Mouse (Mus musculus) heart, embryonic 10.5 days (tissue): ENCODE results near the gene Agl. TPM values are rescaled to one million over a fixed set of nuclear protein-coding genes. Genes with fewer than 3 reads are reported as not detected.
"Not testable (repeated sequence)": the region's sequence is repeated elsewhere in the genome, so short reads cannot be mapped to it uniquely, and the experiment has no call there.

Source experiments
- DNase-seq: peaks from one replicate; pipeline ENCODE4 v3.0.0-alpha.2; 2017; ENCODE audit warnings: low spot score
- H3K27ac ChIP-seq: fragments of 300-500 bp; sonication (generic); 2 replicates; pipeline ENCODE4 v1.5.1; 2016; ENCODE audit warnings: mild to moderate bottlenecking
- H3K27me3 ChIP-seq: fragments of 300-500 bp; sonication (generic); 2 replicates; pipeline ENCODE4 v1.6.1; 2016; ENCODE audit warnings: mild to moderate bottlenecking; ENCODE audit not compliant: poor library complexity, insufficient read depth, severe bottlenecking
- H3K36me3 ChIP-seq: fragments of 300-500 bp; sonication (generic); 2 replicates; pipeline ENCODE4 v1.6.1; 2016; ENCODE audit warnings: mild to moderate bottlenecking, moderate library complexity
- H3K4me1 ChIP-seq: fragments of 300-500 bp; sonication (generic); 2 replicates; pipeline ENCODE4 v1.6.1; 2016; ENCODE audit warnings: mild to moderate bottlenecking
- H3K4me3 ChIP-seq: fragments of 300-500 bp; sonication (generic); 2 replicates; pipeline ENCODE4 v1.5.1; 2016; ENCODE audit warnings: mild to moderate bottlenecking, moderate library complexity
- H3K9me3 ChIP-seq: fragments of 300-500 bp; sonication (generic); 2 replicates; pipeline ENCODE4 v1.6.1; 2016; ENCODE audit warnings: mild to moderate bottlenecking, moderate library complexity
- WGBS: fragments of 180-500 bp; shearing (Covaris S2); methylation state at CpG from one replicate; pipeline ENCODE4 v1.1.7; 2016; 5-methylcytosine and 5-hydroxymethylcytosine counted together
- polyA plus RNA-seq: library from polyadenylated mRNA; unstranded; fragments of >200 nt; fragmentation: Nextera tagmentation; extraction: Ambion mirVana; gene quantifications from 2 replicates; pipeline ENCODE4 v1.2.1, GENCODE M21; 2016

Agl gene
- polyA plus RNA-seq, 1 experiment from 2014 or later, result 30.7 TPM

DNA sequence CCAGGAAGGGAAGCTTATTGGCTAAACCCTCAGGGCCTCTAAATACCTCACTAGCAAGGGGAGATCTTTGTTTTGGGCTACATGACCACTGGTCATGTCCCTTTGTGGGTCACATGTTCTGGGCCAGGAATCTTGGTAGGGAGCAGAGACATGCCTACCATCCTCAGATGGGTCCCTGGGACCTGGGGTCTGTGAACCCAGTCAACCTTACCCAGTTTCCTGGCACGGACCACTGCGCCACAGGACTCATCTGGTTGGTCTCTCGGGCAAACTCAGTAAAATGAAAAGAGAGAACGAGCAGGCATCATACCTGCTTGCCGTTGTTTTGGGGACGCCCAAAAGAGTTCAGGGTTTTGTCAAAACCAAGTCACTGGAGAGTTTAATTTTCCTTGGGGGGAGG lies 26.3 kb upstream of the Agl start:
- Histone ChIP-seq H3K4me1 (peaks cover 10% of the 10 kb centered on the region; the same call in 1 of the 2 replicates), H3K27ac (no peak overlapping the region), H3K27me3 (no peaks in the 10 kb centered on the region), H3K9me3 (no peaks in the 10 kb centered on the region), H3K36me3 (no peaks in the 10 kb centered on the region), H3K4me3 (no peak overlapping the region)
- DNase-seq, result peak; percentile 61
- 91% methylated on average over 6 of the region's 6 CpGs for WGBS

DNA sequence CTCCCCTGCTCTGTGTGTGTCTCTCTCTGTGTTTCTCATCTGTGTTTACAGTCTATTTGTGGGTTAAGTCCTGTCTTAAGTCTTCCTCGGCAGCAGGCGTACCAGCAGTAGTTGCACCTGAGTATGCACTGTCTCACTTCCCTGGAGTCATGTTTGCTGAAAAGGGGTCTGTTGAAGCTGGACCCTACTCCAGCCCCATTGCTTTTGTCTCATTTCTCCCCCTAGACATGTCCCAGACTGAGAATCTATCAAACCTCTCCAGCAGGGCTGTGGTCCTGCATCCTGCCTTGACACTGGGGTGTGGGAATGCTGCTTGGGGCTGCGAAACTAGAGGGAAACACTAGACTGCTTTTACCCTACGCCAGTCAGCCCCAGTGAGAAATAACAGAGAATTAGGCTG lies 25.5 kb upstream of the Agl start:
- Histone ChIP-seq H3K4me1 (peaks cover 10% of the 10 kb centered on the region; the same call in 1 of the 2 replicates), H3K36me3 (no peaks in the 10 kb centered on the region), H3K27ac (peak overlapping the region; percentile 42; the same call in 1 of the 2 replicates), H3K4me3 (no peak overlapping the region), H3K27me3 (no peaks in the 10 kb centered on the region), H3K9me3 (no peaks in the 10 kb centered on the region)
- 77% methylated on average over 4 of the region's 4 CpGs for WGBS
- DNase-seq, result peak; percentile 63

DNA sequence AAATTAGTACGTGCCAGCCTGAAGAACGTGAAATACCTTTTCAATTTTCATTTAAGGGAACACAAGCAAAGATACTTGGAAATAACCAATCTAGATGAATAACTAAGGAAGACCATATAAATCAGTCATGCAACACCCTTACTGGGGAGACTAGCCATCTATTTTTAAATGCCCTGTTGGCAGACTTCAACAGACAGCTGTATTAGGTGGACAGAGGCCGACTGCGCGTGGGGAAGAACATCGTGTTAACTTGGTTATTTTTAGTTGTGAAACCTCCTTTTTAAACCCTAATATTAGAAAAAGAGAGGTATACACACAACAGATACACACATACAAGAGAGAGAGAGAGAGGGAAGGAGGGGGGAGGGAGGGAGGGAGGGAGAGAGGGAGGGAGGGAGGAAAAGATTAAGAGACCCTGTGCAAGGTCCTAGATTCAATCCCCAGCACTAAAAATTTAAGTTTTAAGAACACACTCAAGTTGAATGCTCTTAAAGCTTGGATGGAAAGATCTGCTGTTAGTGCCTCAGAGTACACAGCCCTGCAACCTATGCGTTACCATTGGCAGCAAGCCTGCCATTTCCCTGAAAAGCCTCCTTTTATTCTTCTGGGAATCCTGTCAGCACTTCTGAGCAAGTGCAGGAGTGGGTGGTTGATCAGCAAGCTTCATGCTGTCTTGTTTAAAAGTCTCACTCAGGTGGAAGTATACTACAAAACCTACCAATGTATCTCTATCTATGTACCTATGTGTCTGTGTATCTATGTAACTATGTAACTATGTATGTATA lies 24.8 kb upstream of the Agl start:
- peak overlapping the region; percentile 72; the same call in 1 of the 2 replicates for H3K27ac ChIP-seq
- H3K36me3 ChIP-seq, result no peaks in the 10 kb centered on the region
- peaks cover 10% of the 10 kb centered on the region; the same call in 1 of the 2 replicates for H3K4me1 ChIP-seq
- H3K4me3 ChIP-seq, result no peak overlapping the region
- WGBS, result 58% methylated on average over 7 of the region's 7 CpGs
- no peaks in the 10 kb centered on the region for H3K9me3 ChIP-seq
- DNase-seq, result peak; percentile 68
- no peaks in the 10 kb centered on the region for H3K27me3 ChIP-seq

DNA sequence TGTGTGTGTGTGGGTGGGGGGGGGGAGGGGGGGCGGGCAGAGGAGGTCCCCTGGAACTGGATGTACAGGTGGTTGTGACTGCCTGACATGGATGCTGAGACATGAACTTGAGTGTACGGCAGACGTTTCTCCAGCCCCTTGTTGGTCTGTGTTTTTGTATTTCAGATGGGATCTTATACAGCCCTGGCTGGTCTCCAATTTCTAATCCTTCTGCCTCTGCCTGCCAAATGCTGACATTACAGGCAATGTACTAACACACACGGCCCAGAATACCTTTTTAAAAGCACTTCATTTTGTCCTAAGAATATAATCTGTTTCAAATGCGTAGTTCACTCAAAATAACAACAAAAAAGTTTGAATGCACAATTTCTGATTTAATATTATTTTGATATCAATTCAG lies 23.4 kb upstream of the Agl start:
- H3K4me1 ChIP-seq, result peaks cover 10% of the 10 kb centered on the region; the same call in 1 of the 2 replicates
- 76% methylated on average over 5 of the region's 5 CpGs for WGBS
- no peaks in the 10 kb centered on the region for H3K9me3 ChIP-seq
- H3K36me3 ChIP-seq, result no peaks in the 10 kb centered on the region
- DNase-seq, result peak; percentile 36
- H3K4me3 ChIP-seq, result no peak overlapping the region
- no peak overlapping the region for H3K27ac ChIP-seq
- H3K27me3 ChIP-seq, result no peaks in the 10 kb centered on the region

DNA sequence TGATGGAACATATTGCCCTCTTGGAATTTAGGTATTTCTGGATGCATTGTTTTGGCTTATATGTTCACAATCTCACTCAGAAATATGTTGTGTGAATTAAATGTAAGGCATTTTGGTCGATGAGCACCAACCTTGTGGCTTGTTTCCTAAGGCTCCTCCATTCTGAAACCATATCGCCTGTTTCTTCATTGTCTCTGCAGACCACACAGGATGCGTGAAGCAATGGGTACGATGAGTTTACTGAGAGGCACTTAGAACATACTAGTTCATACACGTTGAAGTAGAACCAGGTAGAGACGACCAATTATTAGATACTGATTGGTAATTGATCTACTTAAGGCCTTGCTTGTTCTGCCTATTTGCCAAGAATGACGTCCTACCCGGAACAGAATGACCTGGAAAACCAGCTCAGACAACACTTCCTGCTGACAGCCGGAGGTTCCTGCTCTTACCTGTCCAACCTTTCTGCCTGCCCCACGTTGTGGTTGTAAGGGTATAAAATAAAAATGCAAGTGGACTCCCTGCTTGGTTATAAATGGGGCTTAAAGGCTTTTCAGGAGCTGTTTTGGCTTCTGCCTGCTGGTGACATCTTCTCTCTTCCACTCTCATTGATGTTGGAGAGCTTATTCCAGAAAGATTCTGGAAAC lies 21.4 kb upstream of the Agl start:
- Histone ChIP-seq H3K4me1 (0 out of 2 replicates have a peak, but pooled peaks cover 7% of the 10 kb centered on the region), H3K27ac (no peak overlapping the region), H3K4me3 (no peak overlapping the region), H3K9me3 (no peaks in the 10 kb centered on the region), H3K36me3 (no peaks in the 10 kb centered on the region), H3K27me3 (no peaks in the 10 kb centered on the region)
- peak; percentile 42 for DNase-seq
- WGBS, result 83% methylated on average over 10 of the region's 10 CpGs

DNA sequence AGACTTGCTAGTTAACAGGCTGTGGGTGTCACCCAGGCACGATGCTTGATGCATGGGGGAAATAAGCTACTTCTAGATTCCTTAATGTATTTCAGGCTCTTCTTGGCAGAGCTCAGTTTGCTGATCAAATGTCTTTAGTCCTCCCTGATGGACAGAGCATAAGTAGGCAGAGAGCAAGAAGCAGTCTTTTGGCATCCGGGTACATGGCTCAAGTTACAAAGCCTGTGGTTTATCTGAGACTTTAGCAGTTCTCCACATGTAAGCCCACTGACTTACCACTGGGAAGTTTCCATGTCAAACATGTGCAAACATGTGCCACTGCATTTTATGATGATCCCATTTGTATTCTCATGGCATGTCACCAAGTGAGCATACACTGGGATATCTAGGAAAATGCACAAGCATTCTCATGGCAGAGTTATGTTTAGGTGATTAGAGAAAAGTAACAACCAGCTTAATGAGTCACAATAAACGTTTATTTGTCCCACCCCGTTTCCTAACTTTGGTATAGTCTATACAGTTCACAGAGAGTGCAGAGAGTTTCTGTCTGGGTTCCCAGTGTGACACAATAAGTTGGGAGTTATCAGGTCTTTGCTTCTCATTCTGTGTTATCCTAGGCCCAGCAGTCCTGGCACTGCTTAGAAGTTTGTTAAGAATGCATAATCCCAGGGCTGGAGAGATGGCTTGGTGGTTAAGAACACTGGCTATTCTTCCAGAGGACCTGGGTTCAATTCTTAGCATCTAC lies 18.7 kb upstream of the Agl start:
- WGBS, result 68% methylated on average over 4 of the region's 4 CpGs
- DNase-seq, result peak; percentile 36

DNA sequence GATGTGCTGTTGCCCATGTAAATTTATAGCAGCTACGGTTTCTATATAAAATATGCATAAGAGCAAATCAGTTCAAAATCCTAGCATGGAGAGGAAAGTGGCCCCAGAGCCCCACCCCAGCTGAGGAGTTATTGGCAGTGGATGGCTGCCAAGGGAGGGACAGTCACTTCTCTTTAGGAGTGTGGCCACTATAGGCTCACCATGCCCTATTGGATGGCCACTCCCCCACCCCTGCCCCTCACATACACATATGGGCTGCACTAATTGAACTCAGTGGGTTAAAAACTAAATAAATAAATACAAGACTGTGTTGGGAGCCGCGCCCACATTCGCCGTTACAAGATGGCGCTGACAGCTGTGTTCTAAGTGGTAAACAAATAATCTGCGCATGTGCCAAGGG lies 9.3 kb upstream of the Agl start:
- H3K27me3 ChIP-seq, result no peaks in the 10 kb centered on the region
- H3K27ac ChIP-seq, result no peak overlapping the region
- no peak overlapping the region for H3K4me3 ChIP-seq
- no peaks in the 10 kb centered on the region for H3K4me1 ChIP-seq
- DNase-seq, result no peak
- H3K36me3 ChIP-seq, result no peaks in the 10 kb centered on the region
- 95% methylated on average over 7 of the region's 7 CpGs for WGBS
- no peaks in the 10 kb centered on the region for H3K9me3 ChIP-seq

More for the DNA sequence above, 18.7 kb upstream of the Agl start:
- Histone ChIP-seq H3K4me3 (no peak overlapping the region), H3K27me3 (no peaks in the 10 kb centered on the region), H3K9me3 (no peaks in the 10 kb centered on the region), H3K4me1 (no peaks in the 10 kb centered on the region), H3K36me3 (no peaks in the 10 kb centered on the region), H3K27ac (no peak overlapping the region)

DNA sequence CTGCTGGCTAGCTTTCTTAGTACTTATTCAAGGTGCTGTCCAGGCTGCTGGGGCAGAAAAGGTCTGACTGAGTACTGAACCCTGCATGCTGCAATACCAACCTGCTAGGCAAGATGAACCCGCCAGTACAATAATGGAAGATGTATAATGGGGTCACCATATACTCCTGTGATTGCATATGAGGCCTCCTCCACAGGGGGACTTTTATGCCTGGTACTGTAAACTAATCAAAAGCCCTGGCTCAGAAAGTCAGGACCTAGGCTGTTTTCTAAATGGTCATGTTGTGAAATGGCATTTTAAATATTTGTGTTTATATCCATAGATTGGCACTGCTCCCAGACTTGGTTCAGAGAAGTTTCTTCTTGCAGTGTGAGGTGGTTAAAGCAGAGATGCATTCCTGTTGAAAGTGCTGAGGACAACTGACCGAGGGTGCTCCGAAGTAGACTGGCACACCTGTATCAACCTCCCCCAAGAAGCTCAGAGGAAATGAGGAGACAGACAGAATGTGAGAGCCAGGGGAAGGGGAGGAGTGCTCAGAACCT lies 8.8 kb upstream of the Agl start:
- 81% methylated on average over 3 of the region's 3 CpGs for WGBS
- no peaks in the 10 kb centered on the region for H3K4me1 ChIP-seq
- DNase-seq, result peak; percentile 58
- no peaks in the 10 kb centered on the region for H3K27me3 ChIP-seq
- no peak overlapping the region for H3K4me3 ChIP-seq
- no peak overlapping the region for H3K27ac ChIP-seq
- H3K9me3 ChIP-seq, result no peaks in the 10 kb centered on the region
- H3K36me3 ChIP-seq, result no peaks in the 10 kb centered on the region

DNA sequence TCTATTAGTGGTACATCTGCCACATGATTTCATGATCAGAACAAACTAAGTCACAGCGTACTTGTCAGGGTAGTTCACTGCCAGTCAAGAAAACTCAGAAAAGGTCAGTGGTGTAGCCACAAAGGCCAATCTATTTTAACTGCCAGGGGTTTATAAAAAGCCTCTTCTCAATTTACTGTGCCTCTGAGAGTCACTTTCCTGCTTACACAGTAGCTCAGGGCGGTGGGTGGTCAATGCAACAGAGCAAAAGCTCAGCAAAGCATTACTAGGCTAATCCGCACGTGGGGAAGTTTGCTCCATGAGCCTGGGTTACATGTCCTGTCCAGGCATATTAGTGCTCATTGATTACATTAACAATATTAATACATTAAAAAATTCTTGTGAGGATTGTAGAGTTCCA lies 8.0 kb upstream of the Agl start:
- Histone ChIP-seq H3K4me1 (no peaks in the 10 kb centered on the region), H3K36me3 (no peaks in the 10 kb centered on the region), H3K27me3 (no peaks in the 10 kb centered on the region), H3K27ac (no peak overlapping the region), H3K4me3 (no peak overlapping the region), H3K9me3 (no peaks in the 10 kb centered on the region)
- WGBS, result 86% methylated on average over 4 of the region's 4 CpGs
- DNase-seq, result peak; percentile 63

DNA sequence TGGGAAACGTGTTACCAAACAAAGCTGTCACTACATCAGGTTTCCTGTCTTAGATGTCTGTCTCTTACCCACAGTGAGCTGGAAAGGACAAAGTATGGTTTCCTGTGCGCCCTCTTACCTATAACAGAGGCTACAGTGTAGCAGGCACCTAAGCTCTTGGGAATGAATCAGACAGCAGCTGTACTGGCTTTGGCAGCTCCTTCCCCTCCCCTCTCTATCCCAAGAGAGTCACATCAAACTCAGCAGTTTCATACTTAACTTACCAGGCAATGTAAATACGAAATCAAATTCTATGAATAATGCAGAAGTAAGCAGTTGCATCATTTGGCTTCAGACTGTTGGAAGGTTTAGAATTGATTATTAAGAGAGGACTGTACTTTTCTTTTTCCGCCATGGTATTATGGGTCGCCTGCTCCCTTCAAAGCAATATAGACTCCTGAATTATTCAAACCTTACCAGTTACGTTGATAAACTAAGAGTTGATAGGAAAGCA lies 7.4 kb upstream of the Agl start:
- DNase-seq, result no peak
- Histone ChIP-seq H3K27me3 (no peaks in the 10 kb centered on the region), H3K27ac (no peak overlapping the region), H3K9me3 (no peaks in the 10 kb centered on the region), H3K36me3 (no peaks in the 10 kb centered on the region), H3K4me3 (no peak overlapping the region), H3K4me1 (no peaks in the 10 kb centered on the region)
- 80% methylated on average over 6 of the region's 6 CpGs for WGBS

DNA sequence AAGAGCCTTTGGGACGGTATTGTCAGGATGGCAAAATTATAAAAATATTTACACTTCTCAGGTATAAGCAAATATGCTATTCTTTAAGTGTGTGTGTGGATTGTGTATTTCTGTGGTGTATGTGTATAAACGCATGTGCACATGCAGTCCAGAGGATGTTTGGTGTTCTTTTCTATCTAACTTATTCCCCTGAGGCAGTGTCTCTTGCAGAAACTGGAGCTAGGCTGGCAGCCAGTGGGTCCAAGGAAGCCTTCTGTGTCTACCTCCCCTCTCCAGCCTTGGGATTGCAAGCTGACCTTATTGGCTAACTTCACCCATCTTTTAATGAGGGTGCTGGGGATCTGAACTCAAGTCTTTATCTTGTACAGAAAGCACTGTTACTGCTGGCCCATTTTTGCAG lies 5.0 kb upstream of the Agl start:
- no peaks in the 10 kb centered on the region for H3K36me3 ChIP-seq

DNA sequence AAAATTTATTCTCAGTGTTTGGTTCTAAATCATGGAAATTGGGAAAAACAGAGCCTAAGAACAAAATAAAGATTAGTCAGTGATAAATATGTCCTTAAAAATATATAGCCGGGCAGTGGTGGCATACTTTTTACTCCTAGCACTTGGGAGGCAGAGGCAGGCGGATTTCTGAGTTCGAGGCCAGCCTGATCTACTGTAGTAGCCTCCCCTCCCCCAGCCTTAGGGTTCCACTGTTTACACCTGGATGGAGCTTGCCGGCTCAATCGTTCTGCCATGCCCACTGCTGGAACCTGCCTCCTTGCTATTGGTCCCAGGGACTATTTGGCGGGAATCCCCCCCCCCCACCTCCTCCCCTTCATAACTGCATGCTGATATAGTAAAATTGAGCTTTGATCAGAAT lies 2.4 kb upstream of the Agl start:
- WGBS, result 78% methylated on average over 6 of the region's 6 CpGs
- not testable (repeated sequence) for H3K9me3 ChIP-seq
- peak; percentile 63 for DNase-seq

More for the DNA sequence above, 5.0 kb upstream of the Agl start:
- H3K27ac ChIP-seq, result no peak overlapping the region
- H3K27me3 ChIP-seq, result no peaks in the 10 kb centered on the region
- H3K4me1 ChIP-seq, result peaks cover 8% of the 10 kb centered on the region
- no peaks in the 10 kb centered on the region for H3K9me3 ChIP-seq
- DNase-seq, result no peak
- H3K4me3 ChIP-seq, result no peak overlapping the region
- 87% methylated on average over 2 of the region's 2 CpGs for WGBS

More for the DNA sequence above, 2.4 kb upstream of the Agl start:
- H3K36me3 ChIP-seq, H3K27ac ChIP-seq, H3K27me3 ChIP-seq, H3K4me3 ChIP-seq: not testable (repeated sequence)
- H3K4me1 ChIP-seq, result peaks cover 17% of the 10 kb centered on the region
